Mouse (Mus musculus) erythroblast, embryonic 14.5 days (primary cell): ENCODE results near the gene Trap1.

Source experiments
- GATA1 ChIP-seq: IDR thresholded peaks from 2 replicates; pipeline ENCODE4 v1.6.1; 2012; ENCODE audit warnings: low read length, inconsistent platforms, mixed read lengths
- TAL1 ChIP-seq: IDR thresholded peaks from 3 replicates; pipeline ENCODE4 v1.6.1; 2012; ENCODE audit warnings: low read length, inconsistent platforms, mixed read lengths

GRCm38 (mm10) chr16:4040206-4040605 is 37.4 kb downstream of the Trap1 start:
- TF ChIP-seq TAL1, result no peak
- TF ChIP-seq GATA1, result no peak
